Mouse (Mus musculus): ENCODE data around the gene Rnf150. TPM values are rescaled to one million over a fixed set of nuclear protein-coding genes. Genes with fewer than 3 reads are reported as not detected.

Gene Rnf150
- polyA plus RNA-seq, 1 experiment from 2014 or later, result 0.79 TPM

DNA sequence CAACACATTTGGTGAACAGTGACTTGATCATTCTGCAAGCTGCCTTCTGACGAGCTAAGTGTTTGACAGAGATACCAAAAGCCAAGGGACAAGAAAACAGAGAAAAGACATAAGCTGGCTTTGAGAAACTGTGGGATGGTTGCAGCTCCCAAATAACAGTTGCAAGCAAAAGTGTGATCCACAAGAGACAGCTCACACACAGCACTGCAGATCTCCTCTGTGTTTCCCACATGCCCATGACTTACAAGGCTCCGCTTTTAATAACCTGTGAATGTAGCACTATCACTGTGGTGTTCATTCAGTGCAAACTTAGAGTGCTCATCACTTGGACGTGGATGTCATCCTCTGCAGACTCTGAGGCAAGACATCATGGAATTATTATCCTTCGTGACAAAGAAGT is 178.3 kb downstream of the Rnf150 start:
- Histone ChIP-seq H3K27me3 (ENCODE audit: control insufficient read depth, insufficient read depth, low read length) (no peaks in the 10 kb centered on the region), H3K27ac (ENCODE audit: low read length) (no peak overlapping the region), H3K4me2 (ENCODE audit: low read depth, low read length) (no peak overlapping the region), H3K9ac (ENCODE audit: low read length) (no peak overlapping the region), H3K36me3 (ENCODE audit: control insufficient read depth, insufficient read depth) (no peaks in the 10 kb centered on the region), H3K4me3 (ENCODE audit: low read length) (no peak overlapping the region), H3K4me1 (ENCODE audit: control insufficient read depth, insufficient read depth, low read length) (no peaks in the 10 kb centered on the region), H3K9me3 (replicated peaks; ENCODE audit: control insufficient read depth, low read length) (no peaks in the 10 kb centered on the region)
- 69% methylated on average over 4 of the region's 4 CpGs for WGBS
- ATAC-seq (replicated peaks; ENCODE audit: extremely low read depth, insufficient read depth, low FRiP score), result no peak

DNA sequence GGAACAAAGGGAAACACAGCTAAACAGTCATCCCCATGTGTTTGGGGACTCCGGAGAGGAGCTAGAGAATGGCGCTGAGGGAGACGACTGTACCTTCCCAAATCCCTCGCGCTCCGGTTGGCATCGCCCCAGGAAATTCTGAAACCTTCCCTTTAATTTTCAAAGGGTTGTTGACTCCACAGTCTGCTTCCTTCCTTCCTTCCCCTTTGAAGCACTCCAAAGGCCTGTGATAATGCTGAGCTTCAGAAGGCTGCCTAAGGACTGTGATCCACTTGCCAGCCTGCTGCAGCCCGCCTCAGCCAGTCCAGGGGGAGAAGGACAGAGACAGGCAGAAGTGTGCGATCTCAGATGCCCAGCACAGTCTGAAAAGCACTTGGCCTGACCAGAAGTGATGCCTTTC is 183.8 kb downstream of the Rnf150 start:
- Histone ChIP-seq H3K9ac (ENCODE audit: low read length) (no peak overlapping the region), H3K36me3 (ENCODE audit: control insufficient read depth, insufficient read depth) (no peaks in the 10 kb centered on the region), H3K4me3 (ENCODE audit: low read length) (no peak overlapping the region), H3K4me2 (ENCODE audit: low read depth, low read length) (no peak overlapping the region), H3K27me3 (ENCODE audit: control insufficient read depth, insufficient read depth, low read length) (no peaks in the 10 kb centered on the region), H3K9me3 (replicated peaks; ENCODE audit: control insufficient read depth, low read length) (no peaks in the 10 kb centered on the region), H3K4me1 (ENCODE audit: control insufficient read depth, insufficient read depth, low read length) (peaks cover 15% of the 10 kb centered on the region), H3K27ac (ENCODE audit: low read length) (no peak overlapping the region)
- no peak for ATAC-seq (replicated peaks; ENCODE audit: extremely low read depth, insufficient read depth, low FRiP score)
- WGBS, result 71% methylated on average over 9 of the region's 9 CpGs

- no peak overlapping the region for H3K9ac ChIP-seq (ENCODE audit: low read length)
- no peaks in the 10 kb centered on the region for H3K27me3 ChIP-seq (ENCODE audit: control insufficient read depth, insufficient read depth, low read length)
- 69% methylated on average over 6 of the region's 6 CpGs for WGBS
- H3K4me3 ChIP-seq (ENCODE audit: low read length), result no peak overlapping the region
- no peaks in the 10 kb centered on the region for H3K36me3 ChIP-seq (ENCODE audit: control insufficient read depth, insufficient read depth)
- H3K4me1 ChIP-seq (ENCODE audit: control insufficient read depth, insufficient read depth, low read length), result peaks cover 15% of the 10 kb centered on the region
- no peak overlapping the region for H3K4me2 ChIP-seq (ENCODE audit: low read depth, low read length)
- ATAC-seq (replicated peaks; ENCODE audit: extremely low read depth, insufficient read depth, low FRiP score), result no peak
- no peak overlapping the region for H3K27ac ChIP-seq (ENCODE audit: low read length)
- H3K9me3 ChIP-seq (replicated peaks; ENCODE audit: control insufficient read depth, low read length), result no peaks in the 10 kb centered on the region
These were observed 185.4 kb downstream of the Rnf150 start for GRCm38 (mm10) chr8:83048527-83048926.

DNA sequence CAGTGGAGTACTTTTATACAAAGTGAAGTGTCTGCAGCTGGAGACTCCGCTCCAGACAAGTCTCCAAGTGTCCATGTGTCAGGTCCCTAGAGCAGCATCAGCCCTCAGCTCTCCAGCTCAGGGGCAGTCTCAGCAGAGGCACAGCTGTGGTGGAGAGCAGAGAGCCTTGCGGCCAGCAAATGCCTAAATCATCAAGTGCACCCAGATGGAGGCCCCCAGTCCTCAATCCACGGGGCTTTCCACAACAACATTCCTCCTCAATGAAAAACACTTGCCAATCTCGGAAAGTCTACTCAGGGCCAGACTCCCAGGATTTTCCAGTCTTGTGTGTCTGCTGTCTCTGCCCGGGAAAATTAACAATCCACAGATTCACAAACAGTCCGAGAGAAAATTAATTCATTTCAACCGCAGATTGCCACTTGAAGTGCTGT is 186.0 kb downstream of the Rnf150 start:
- Histone ChIP-seq H3K9ac (ENCODE audit: low read length) (no peak overlapping the region), H3K4me2 (ENCODE audit: low read depth, low read length) (no peak overlapping the region), H3K27ac (ENCODE audit: low read length) (no peak overlapping the region), H3K4me3 (ENCODE audit: low read length) (no peak overlapping the region), H3K9me3 (replicated peaks; ENCODE audit: control insufficient read depth, low read length) (no peaks in the 10 kb centered on the region), H3K36me3 (ENCODE audit: control insufficient read depth, insufficient read depth) (no peaks in the 10 kb centered on the region), H3K27me3 (ENCODE audit: control insufficient read depth, insufficient read depth, low read length) (no peaks in the 10 kb centered on the region), H3K4me1 (ENCODE audit: control insufficient read depth, insufficient read depth, low read length) (peaks cover 15% of the 10 kb centered on the region)
- ATAC-seq (replicated peaks; ENCODE audit: extremely low read depth, insufficient read depth, low FRiP score), result no peak
- WGBS, result 39% methylated on average over 7 of the region's 7 CpGs

DNA sequence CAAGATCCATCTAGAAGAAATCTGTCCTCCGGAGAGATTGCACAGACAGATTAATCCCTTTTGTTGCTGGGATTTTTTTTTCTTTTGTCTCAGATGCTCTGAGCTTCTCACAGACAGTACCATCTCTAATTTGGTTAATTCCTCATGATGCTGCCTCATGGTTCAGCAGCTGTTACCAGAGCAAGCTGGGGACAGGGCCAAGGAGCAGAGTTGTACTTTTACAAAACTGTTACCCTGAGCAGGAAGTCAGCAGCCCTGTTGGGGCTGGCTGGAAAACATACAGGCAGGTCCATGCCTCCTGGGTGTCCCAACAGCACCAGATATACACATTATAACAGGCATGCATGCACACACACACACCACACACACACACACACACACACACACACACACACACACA is 186.5 kb downstream of the Rnf150 start:
- H3K4me2 ChIP-seq (ENCODE audit: low read depth, low read length), result no peak overlapping the region
- H3K27me3 ChIP-seq (ENCODE audit: control insufficient read depth, insufficient read depth, low read length), result no peaks in the 10 kb centered on the region
- no peak overlapping the region for H3K27ac ChIP-seq (ENCODE audit: low read length)
- H3K4me3 ChIP-seq (ENCODE audit: low read length), result no peak overlapping the region
- no peaks in the 10 kb centered on the region for H3K36me3 ChIP-seq (ENCODE audit: control insufficient read depth, insufficient read depth)
- H3K9ac ChIP-seq (ENCODE audit: low read length), result no peak overlapping the region
- ATAC-seq (replicated peaks; ENCODE audit: extremely low read depth, insufficient read depth, low FRiP score), result no peak
- peaks cover 15% of the 10 kb centered on the region for H3K4me1 ChIP-seq (ENCODE audit: control insufficient read depth, insufficient read depth, low read length)
- no peaks in the 10 kb centered on the region for H3K9me3 ChIP-seq (replicated peaks; ENCODE audit: control insufficient read depth, low read length)
- WGBS, result 65% methylated on average over 1 of the region's 1 CpGs

DNA sequence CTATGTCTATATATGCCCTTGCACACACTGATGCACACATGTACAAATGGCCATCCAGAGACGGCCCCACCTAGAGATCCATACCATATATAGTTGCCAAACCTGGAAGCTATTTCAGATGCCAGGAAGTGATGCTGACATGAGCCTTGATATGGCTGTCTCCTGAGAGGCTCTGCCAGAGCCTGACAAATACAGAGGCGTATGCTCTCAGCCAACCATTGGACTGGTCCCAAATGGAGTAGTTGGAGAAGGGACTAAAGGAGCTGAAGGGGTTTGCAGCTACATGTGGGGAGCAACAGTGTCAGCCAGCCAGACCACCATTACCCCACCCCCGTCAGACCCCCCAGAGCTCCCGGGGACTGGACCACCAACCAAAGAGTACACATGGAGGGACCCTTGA is 189.7 kb downstream of the Rnf150 start:
- peaks cover 15% of the 10 kb centered on the region for H3K4me1 ChIP-seq (ENCODE audit: control insufficient read depth, insufficient read depth, low read length)
- no peak overlapping the region for H3K9ac ChIP-seq (ENCODE audit: low read length)
- H3K4me3 ChIP-seq (ENCODE audit: low read length), result no peak overlapping the region
- no peaks in the 10 kb centered on the region for H3K9me3 ChIP-seq (replicated peaks; ENCODE audit: control insufficient read depth, low read length)
- H3K36me3 ChIP-seq (ENCODE audit: control insufficient read depth, insufficient read depth), result no peaks in the 10 kb centered on the region
- no peak overlapping the region for H3K27ac ChIP-seq (ENCODE audit: low read length)
- no peak for ATAC-seq (replicated peaks; ENCODE audit: extremely low read depth, insufficient read depth, low FRiP score)
- no peak overlapping the region for H3K4me2 ChIP-seq (ENCODE audit: low read depth, low read length)
- 79% methylated on average over 4 of the region's 4 CpGs for WGBS
- H3K27me3 ChIP-seq (ENCODE audit: control insufficient read depth, insufficient read depth, low read length), result no peaks in the 10 kb centered on the region

DNA sequence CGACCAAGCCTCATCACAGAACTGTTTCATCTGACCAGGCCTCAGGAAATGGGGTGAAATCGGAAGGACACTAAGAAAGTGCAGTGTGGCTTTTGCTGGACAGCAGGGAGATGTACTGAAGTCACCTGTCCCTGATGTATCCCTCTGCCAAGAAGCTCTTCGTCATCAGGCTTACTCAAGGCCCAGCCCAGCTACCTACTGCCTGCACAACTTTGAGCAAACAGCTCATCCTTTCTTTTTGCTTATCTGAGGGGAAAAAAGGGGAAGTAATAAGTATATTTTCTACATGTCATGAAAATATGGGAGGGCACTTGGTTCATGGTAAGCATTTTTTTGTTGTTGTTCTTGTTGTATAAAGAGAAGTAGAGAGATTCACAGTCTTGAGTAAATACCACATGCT is 191.6 kb downstream of the Rnf150 start:
- no peaks in the 10 kb centered on the region for H3K36me3 ChIP-seq (ENCODE audit: control insufficient read depth, insufficient read depth)
- H3K4me2 ChIP-seq (ENCODE audit: low read depth, low read length), result no peak overlapping the region
- no peak for ATAC-seq (replicated peaks; ENCODE audit: extremely low read depth, insufficient read depth, low FRiP score)
- no peaks in the 10 kb centered on the region for H3K27me3 ChIP-seq (ENCODE audit: control insufficient read depth, insufficient read depth, low read length)
- no peak overlapping the region for H3K9ac ChIP-seq (ENCODE audit: low read length)
- WGBS, result 80% methylated on average over 3 of the region's 3 CpGs
- no peaks in the 10 kb centered on the region for H3K9me3 ChIP-seq (replicated peaks; ENCODE audit: control insufficient read depth, low read length)
- H3K4me1 ChIP-seq (ENCODE audit: control insufficient read depth, insufficient read depth, low read length), result peaks cover 5% of the 10 kb centered on the region; the same call in 1 of the 2 replicates
- no peak overlapping the region for H3K4me3 ChIP-seq (ENCODE audit: low read length)
- no peak overlapping the region for H3K27ac ChIP-seq (ENCODE audit: low read length)

GRCm38 (mm10) chr8:83058951-83059350 is 195.8 kb downstream of the Rnf150 start:
- whole genome bisulfite sequencing, result 60% methylated on average over 8 of the region's 8 CpGs
- Histone ChIP-seq H3K27ac (ENCODE audit: low read length) (no peak overlapping the region), H3K27me3 (ENCODE audit: control insufficient read depth, insufficient read depth, low read length) (no peaks in the 10 kb centered on the region)

DNA sequence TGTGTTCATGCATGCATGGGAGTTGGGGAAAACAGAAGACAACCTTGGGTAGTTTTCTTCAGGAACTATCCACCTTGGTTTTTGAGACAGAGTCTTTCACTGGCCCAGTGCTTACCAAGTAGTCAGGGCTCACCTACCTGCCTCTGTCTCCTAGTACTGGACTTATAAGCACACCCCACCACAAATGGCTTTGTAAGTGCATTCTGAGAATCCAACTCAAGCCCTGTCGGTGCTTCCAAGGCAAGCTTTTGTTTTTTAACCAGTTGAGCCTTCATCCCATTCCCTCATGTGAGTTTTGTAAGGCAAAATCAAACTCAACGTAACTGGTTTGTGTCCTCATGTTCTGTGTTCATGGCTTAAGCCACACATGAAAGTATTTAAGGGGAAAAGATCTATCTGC is 196.9 kb downstream of the Rnf150 start:
- Histone ChIP-seq H3K27me3 (ENCODE audit: control insufficient read depth, insufficient read depth, low read length) (no peaks in the 10 kb centered on the region), H3K9me3 (replicated peaks; ENCODE audit: control insufficient read depth, low read length) (no peaks in the 10 kb centered on the region), H3K4me3 (ENCODE audit: low read length) (no peak overlapping the region), H3K36me3 (ENCODE audit: control insufficient read depth, insufficient read depth) (no peaks in the 10 kb centered on the region), H3K27ac (ENCODE audit: low read length) (no peak overlapping the region), H3K4me2 (ENCODE audit: low read depth, low read length) (no peak overlapping the region), H3K9ac (ENCODE audit: low read length) (no peak overlapping the region), H3K4me1 (ENCODE audit: control insufficient read depth, insufficient read depth, low read length) (no peaks in the 10 kb centered on the region)
- WGBS, result 91% methylated on average over 2 of the region's 2 CpGs
- no peak for ATAC-seq (replicated peaks; ENCODE audit: extremely low read depth, insufficient read depth, low FRiP score)

More at GRCm38 (mm10) chr8:83058951-83059350, 195.8 kb downstream of the Rnf150 start:
- ATAC-seq (replicated peaks; ENCODE audit: extremely low read depth, insufficient read depth, low FRiP score), result no peak
- no peak overlapping the region for H3K4me3 ChIP-seq (ENCODE audit: low read length)
- no peaks in the 10 kb centered on the region for H3K4me1 ChIP-seq (ENCODE audit: control insufficient read depth, insufficient read depth, low read length)
- no peak overlapping the region for H3K9ac ChIP-seq (ENCODE audit: low read length)
- no peaks in the 10 kb centered on the region for H3K9me3 ChIP-seq (replicated peaks; ENCODE audit: control insufficient read depth, low read length)
- H3K4me2 ChIP-seq (ENCODE audit: low read depth, low read length), result no peak overlapping the region
- no peaks in the 10 kb centered on the region for H3K36me3 ChIP-seq (ENCODE audit: control insufficient read depth, insufficient read depth)

GRCm38 (mm10) chr8:83061257-83061656 is 198.1 kb downstream of the Rnf150 start:
- no peak overlapping the region for H3K9ac ChIP-seq (ENCODE audit: low read length)
- WGBS, result 86% methylated on average over 5 of the region's 5 CpGs
- no peak overlapping the region for H3K4me2 ChIP-seq (ENCODE audit: low read depth, low read length)
- no peaks in the 10 kb centered on the region for H3K4me1 ChIP-seq (ENCODE audit: control insufficient read depth, insufficient read depth, low read length)
- no peak overlapping the region for H3K27ac ChIP-seq (ENCODE audit: low read length)
- no peaks in the 10 kb centered on the region for H3K9me3 ChIP-seq (replicated peaks; ENCODE audit: control insufficient read depth, low read length)
- H3K36me3 ChIP-seq (ENCODE audit: control insufficient read depth, insufficient read depth), result no peaks in the 10 kb centered on the region
- no peak overlapping the region for H3K4me3 ChIP-seq (ENCODE audit: low read length)
- ATAC-seq (replicated peaks; ENCODE audit: extremely low read depth, insufficient read depth, low FRiP score), result no peak
- H3K27me3 ChIP-seq (ENCODE audit: control insufficient read depth, insufficient read depth, low read length), result no peaks in the 10 kb centered on the region

Measured in heart, embryonic 16.5 days (tissue).